Mouse (Mus musculus): ENCODE data around the gene Adh4.
A peak's percentile ranks its signal among the peaks of the same experiment; 100 is the strongest.
"Not testable (repeated sequence)": the region's sequence is repeated elsewhere in the genome, so short reads cannot be mapped to it uniquely, and the experiment has no call there.

The Adh4 gene

DNA sequence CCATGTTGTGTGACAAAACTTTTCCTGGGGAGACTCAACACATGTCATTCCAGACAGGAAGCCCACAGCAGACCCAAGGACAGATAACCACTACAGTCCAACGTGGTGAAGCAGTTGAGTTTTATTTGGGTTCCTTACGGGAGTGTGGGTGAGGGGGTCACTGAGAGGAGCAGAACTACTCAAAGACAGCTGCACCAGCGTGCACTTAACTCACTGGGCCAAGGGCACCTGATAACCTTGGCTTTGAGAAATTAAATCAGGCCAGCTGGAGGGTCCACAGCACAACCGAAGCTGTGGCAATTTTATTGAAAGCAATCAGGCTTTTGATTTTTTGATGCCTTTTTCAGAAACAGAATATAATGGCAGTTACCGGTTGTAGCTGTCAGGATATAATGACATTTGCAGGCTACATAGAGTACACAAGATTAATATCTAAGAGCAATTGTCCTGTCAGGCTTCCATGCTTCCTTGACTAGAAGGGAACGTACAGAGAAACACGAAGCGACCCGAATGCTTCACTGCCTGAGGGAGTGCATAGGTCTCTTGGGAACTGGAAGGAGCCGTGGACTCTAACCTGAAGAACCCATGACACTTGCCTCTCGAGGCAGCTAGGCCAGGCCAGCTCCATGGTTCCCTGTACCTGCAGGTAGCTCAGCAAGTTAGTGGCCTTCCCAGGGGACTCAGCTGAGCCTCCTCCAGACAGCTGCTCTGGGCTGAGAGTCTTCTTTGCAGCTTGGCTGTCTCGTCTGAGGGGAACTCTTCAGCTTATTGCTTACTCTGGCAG, 33.0 kb downstream of the Adh4 start:
- no peak for DNase-seq

DNA sequence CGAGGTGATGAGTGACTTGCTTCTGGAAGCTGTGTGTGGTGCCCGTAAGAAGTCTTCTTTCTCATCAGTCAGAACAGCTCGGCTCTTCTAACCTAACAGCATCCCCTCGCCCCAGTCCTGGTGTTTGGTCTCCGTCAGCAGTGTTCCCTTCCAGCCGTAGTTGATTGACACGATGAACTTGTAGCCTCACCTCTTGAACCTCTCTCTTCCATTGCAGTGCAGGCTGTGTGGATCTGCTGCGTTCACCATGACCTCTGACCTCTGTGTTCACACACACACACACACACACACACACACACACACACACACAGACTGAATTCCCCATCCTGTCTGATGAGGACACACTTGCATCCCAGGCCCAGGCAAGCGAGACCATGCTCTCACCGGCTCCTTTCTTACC, 36.9 kb downstream of the Adh4 start:
- DNase-seq, result no peak

- DNase-seq, result no peak
Observed at GRCm38 (mm10) chr3:138454234-138454633, 39.0 kb downstream of the Adh4 start.

DNA sequence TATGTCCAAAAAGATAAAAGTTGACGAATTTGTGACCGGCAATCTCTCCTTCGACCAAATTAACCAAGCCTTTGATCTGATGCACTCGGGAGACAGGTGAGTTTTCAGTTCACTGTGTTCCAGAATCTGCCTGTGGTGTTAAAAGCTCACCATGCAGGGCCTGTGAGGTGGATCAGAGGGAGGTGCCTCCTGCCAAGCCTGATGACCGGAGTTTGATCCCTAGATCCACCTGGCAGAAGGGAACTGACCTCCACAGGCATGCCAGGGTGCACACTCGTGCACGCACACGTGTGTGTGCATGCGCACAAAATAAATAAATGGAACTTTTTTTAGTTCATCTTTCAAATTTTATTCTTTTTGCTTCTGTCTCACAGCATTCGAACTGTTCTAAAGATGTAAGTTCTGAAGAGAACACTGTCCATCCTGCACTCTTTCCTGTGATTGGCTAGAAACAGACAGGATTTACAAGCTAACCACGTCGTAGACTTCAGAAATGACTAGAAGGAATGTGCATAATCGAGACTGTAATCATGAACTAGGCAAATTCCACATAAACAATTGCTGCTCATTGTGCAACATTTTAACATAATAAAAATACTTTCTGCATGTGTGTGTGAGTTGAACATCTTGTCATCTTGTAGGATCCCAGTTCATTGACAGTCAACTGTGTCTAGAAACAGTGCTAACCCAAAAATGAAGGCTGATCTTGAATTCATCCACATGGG, 39.6 kb downstream of the Adh4 start:
- DNase-seq, result no peak

DNA sequence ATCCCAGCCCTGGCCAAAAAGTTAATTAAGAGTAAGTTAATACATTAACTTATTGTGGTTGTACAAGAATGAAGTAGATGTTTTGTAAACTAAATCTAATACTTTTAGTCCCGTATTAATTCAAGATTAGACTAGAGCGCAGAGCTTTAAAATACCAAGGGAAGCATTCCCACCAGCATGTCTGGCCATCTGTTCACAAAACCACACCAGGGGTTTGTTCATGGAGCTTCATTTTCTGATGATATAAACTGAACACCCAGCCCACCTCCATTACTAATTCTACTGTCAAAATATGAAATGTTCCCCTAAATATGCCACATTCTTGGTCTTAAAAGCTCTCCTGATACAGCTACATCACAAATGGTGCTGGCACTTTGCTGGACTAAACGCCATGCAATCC, 43.2 kb downstream of the Adh4 start:
- DNase-seq, result no peak

DNA sequence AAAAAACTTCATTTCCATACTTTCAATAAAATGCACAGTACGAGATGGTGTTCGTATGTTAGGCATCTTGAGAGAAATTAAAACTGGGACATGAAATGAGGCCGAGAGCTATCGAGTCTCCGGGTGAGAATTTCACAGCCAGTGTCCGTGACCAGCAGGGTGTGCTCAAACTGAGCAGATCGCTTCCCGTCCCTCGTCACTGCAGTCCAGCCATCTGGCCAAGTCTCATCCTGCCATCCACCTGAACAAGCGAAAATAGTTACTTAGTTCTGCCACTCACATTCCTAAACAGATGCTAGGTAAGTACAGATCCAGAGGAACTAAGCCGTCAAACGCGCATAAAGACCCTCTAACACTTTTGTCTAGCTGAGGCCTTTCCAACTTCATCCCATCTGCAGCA, 45.0 kb downstream of the Adh4 start:
- peak; percentile 41 for DNase-seq

DNA sequence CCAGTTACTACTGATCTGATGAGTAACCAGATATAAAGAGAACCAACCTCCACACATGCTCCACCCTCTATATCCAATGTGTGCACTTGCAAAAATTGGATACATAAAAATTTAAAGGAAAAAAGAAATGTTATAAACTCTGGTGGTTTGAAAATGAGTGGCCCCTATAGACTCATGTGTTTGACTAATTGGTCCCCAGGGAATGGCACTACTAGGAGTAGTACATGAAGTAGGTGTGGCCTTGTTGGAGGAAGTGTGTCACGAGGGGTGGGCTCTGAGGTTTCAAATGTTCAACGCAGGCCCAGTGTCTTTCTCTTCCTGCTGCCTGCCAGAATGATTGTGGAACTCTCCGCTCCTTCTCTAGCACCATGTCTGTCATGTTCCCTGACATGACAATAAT, 46.6 kb downstream of the Adh4 start:
- DNase-seq, result no peak

GRCm38 (mm10) chr3:138463137-138463536, 47.9 kb downstream of the Adh4 start:
- peak; percentile 61 for DNase-seq

- DNase-seq, result no peak
Observed at GRCm38 (mm10) chr3:138463807-138464206, 48.5 kb downstream of the Adh4 start.

- DNase-seq, result no peak
Observed at GRCm38 (mm10) chr3:138464573-138465147, 49.4 kb downstream of the Adh4 start.

DNA sequence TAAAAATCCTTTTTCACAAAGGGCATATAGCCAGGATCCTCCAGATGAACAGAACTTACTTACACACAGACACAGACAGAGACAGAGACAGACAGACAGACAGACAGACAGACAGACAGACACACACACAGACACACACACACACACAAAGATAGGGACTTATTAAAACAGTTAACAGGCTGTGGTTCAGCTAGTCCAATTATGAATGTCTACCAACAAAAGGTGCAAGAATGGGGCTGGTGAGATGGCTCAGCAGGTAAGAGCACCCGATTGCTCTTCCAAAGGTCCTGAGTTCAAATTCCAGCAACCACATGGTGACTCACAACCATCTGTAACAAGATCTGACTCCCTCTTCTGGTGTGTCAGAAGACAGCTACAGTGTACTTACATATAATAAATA, 51.4 kb downstream of the Adh4 start:
- not testable (repeated sequence) for DNase-seq

DNA sequence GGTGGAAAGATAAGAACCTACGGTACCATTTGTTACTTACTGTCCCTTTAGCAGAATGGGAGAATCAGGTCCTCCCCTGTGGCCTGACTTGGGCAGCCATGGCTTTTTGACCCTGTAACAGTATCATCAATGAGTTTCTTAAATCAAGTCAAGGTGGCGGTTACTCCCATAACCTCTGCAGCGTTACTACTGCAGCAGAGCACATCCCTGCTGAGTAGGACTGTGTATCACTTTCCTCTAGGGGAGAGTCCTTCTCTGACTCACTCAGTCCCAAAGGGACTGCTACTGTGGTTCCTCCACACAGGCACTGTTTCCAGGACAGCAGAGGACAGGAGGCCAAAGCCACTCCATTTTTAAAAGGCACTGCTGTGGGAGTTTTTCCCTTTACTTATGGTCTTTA, 55.8 kb downstream of the Adh4 start:
- DNase-seq, result no peak

DNA sequence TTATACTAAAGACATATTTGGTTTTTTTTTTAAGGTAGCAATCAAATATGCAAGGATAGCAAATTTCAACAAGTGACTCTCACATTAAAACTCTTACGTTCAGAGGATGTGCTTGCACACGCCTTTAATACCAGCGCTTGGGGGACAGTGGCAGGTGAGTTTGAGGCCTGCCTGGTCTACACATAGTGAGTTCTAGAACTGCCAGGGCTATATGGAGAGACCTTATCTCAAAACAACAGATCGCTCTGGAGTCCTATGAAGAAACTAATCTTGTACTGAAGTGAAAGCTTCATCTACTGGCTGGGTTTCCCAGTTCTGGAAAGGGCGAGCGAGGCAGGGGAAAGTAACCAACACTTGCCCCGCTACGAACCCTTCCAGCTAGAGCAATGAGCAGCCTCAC, 64.2 kb downstream of the Adh4 start:
- no peak for DNase-seq

Data from embryo, embryonic 11 days (tissue).